Mouse (Mus musculus): ENCODE measurements at regions not wholly inside any gene's neighbourhood (a gene's known extent, or its start where the extent isn't known, plus 50 kb on each side); places are given as distances from the start of the nearest gene placed in this dataset.
"Not testable (repeated sequence)": the region's sequence is repeated elsewhere in the genome, so short reads cannot be mapped to it uniquely, and the experiment has no call there.

DNA sequence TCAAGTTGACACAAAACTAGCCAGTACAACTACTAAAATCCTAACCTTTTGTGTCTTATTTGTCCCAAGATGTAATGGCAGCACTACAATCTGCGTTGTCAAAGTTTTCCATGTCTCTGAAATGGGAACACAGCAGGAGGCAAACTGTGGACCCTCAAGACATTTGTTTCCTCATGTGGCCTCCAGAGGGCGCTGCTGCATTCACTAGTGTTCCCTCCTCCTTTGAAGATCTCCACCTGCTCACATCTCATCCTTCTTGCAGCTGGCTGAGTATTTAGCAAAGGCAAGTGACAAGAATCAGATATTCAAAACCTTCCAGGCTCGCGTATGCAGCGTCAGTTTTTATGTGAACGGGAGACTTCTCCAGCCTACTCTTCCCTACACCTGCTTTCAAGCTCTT, 663.3 kb downstream of the Dad1 start:
- not testable (repeated sequence) for H3K9me3 ChIP-seq (replicated peaks; ENCODE audit: control insufficient read depth, low read length); H3K4me3 ChIP-seq (ENCODE audit: low read depth, low read length); H3K9ac ChIP-seq (replicated peaks; ENCODE audit: low read length); ATAC-seq (replicated peaks; ENCODE audit: insufficient number of reproducible peaks, low FRiP score, low TSS enrichment, low read depth); H3K27ac ChIP-seq (replicated peaks; ENCODE audit: low read depth, low read length); H3K4me1 ChIP-seq (ENCODE audit: control insufficient read depth, insufficient read depth, low read length); H3K4me2 ChIP-seq (ENCODE audit: low read depth, low read length); H3K36me3 ChIP-seq (replicated peaks; ENCODE audit: control insufficient read depth, insufficient read depth, low read depth, low read length); H3K27me3 ChIP-seq (ENCODE audit: control insufficient read depth, insufficient read depth, low read length)
- WGBS, result 42% methylated on average over 6 of the region's 6 CpGs
- DNase-seq (ENCODE audit: low spot score), result peak; percentile 8

DNA sequence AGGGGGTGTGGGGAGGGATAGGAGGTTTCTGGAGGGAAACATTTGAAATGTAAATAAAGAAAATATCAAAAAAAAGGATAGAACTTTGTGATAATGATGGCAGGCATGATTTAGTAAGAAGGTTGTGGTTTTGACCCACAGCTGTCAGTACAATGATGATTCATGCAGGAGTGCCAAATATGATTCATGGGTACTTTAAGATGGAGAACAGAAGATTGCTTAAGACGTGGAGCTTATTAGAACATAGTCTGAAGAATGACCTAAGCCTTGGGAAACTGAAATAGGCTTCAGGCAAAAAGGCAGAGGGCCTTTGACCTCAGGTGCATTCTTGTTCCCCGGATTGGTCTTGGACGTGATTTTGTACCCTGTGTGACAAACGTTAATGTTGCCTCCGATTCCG, 671.4 kb downstream of the Dad1 start:
- H3K4me1 ChIP-seq (ENCODE audit: control insufficient read depth, insufficient read depth, low read length); H3K27ac ChIP-seq (replicated peaks; ENCODE audit: low read depth, low read length); H3K4me3 ChIP-seq (ENCODE audit: low read depth, low read length); H3K4me2 ChIP-seq (ENCODE audit: low read depth, low read length); DNase-seq (ENCODE audit: low spot score); H3K9me3 ChIP-seq (replicated peaks; ENCODE audit: control insufficient read depth, low read length); H3K27me3 ChIP-seq (ENCODE audit: control insufficient read depth, insufficient read depth, low read length); ATAC-seq (replicated peaks; ENCODE audit: insufficient number of reproducible peaks, low FRiP score, low TSS enrichment, low read depth); H3K9ac ChIP-seq (replicated peaks; ENCODE audit: low read length); H3K36me3 ChIP-seq (replicated peaks; ENCODE audit: control insufficient read depth, insufficient read depth, low read depth, low read length): not testable (repeated sequence)
- 89% methylated on average over 6 of the region's 6 CpGs for WGBS

DNA sequence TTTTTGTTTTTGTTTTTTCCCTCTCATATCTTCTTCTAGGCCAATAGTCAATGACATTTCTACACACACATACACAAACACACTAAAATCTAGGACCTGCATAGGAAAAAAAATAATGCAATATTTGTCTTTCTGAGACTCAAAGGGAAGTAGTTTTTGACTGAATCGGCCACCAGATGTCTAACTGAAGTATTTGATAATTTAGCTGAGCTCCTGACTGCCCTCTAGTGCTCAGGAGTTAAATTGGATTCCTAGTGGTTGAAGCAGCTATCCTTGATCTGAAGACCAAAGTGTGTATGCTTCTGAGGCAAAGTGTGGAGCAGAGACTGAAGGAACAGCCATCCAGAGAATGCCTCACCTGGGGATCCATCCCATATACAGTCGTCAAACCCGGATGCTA, 672.2 kb downstream of the Dad1 start:
- H3K4me3 ChIP-seq (ENCODE audit: low read depth, low read length); ATAC-seq (replicated peaks; ENCODE audit: insufficient number of reproducible peaks, low FRiP score, low TSS enrichment, low read depth); H3K27ac ChIP-seq (replicated peaks; ENCODE audit: low read depth, low read length); H3K9me3 ChIP-seq (replicated peaks; ENCODE audit: control insufficient read depth, low read length); DNase-seq (ENCODE audit: low spot score); H3K36me3 ChIP-seq (replicated peaks; ENCODE audit: control insufficient read depth, insufficient read depth, low read depth, low read length); H3K9ac ChIP-seq (replicated peaks; ENCODE audit: low read length); H3K4me2 ChIP-seq (ENCODE audit: low read depth, low read length); H3K27me3 ChIP-seq (ENCODE audit: control insufficient read depth, insufficient read depth, low read length); H3K4me1 ChIP-seq (ENCODE audit: control insufficient read depth, insufficient read depth, low read length): not testable (repeated sequence)
- 63% methylated on average over 3 of the region's 3 CpGs for WGBS

DNA sequence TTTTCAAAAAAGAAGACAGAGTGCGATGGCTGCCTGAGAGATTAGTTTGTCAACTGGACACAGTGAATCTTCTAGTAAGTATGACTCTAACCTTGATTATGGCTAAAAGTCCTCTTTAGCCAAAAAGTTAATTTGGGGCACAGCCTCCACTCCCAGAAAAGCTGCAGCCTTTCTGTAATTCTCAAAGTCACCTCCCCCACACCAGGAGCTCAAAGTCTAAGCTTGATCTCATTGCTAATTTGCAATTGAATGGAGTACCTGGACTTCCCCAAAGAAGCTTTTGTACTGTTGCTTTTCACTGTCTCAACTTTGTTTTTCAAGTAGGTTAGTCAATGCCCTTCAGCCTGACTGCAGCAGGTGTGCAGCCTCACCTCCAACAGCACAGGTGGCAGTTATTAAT, 677.0 kb downstream of the Dad1 start:
- not testable (repeated sequence) for H3K27ac ChIP-seq (replicated peaks; ENCODE audit: low read depth, low read length); DNase-seq (ENCODE audit: low spot score); H3K9me3 ChIP-seq (replicated peaks; ENCODE audit: control insufficient read depth, low read length); ATAC-seq (replicated peaks; ENCODE audit: insufficient number of reproducible peaks, low FRiP score, low TSS enrichment, low read depth); H3K36me3 ChIP-seq (replicated peaks; ENCODE audit: control insufficient read depth, insufficient read depth, low read depth, low read length); H3K4me2 ChIP-seq (ENCODE audit: low read depth, low read length); H3K9ac ChIP-seq (replicated peaks; ENCODE audit: low read length); H3K4me3 ChIP-seq (ENCODE audit: low read depth, low read length); H3K27me3 ChIP-seq (ENCODE audit: control insufficient read depth, insufficient read depth, low read length); H3K4me1 ChIP-seq (ENCODE audit: control insufficient read depth, insufficient read depth, low read length)
- 92% methylated on average over 1 of the region's 1 CpGs for WGBS

DNA sequence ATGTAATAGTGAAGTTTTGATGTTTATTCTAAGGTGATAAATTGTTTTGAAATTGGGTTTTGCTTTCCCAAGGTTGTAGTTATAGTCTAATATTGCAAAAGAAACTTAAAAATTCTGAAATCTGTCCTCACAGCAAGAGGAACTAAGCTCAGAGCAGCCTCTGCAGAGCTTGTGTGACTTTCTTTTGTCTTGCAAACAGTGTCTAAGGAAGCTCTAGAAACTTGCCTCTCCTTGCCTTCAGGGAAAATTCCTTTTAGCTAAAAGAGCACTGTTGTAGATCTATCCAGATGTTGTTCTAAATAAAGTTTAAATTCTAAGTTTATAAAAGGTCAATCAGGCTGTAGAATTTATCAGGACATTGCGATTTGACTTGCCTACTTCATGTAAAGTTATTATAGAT, 681.2 kb downstream of the Dad1 start:
- not testable (repeated sequence) for H3K9ac ChIP-seq (replicated peaks; ENCODE audit: low read length); H3K27me3 ChIP-seq (ENCODE audit: control insufficient read depth, insufficient read depth, low read length); H3K27ac ChIP-seq (replicated peaks; ENCODE audit: low read depth, low read length); H3K9me3 ChIP-seq (replicated peaks; ENCODE audit: control insufficient read depth, low read length); ATAC-seq (replicated peaks; ENCODE audit: insufficient number of reproducible peaks, low FRiP score, low TSS enrichment, low read depth); H3K36me3 ChIP-seq (replicated peaks; ENCODE audit: control insufficient read depth, insufficient read depth, low read depth, low read length); H3K4me2 ChIP-seq (ENCODE audit: low read depth, low read length); H3K4me3 ChIP-seq (ENCODE audit: low read depth, low read length); H3K4me1 ChIP-seq (ENCODE audit: control insufficient read depth, insufficient read depth, low read length); DNase-seq (ENCODE audit: low spot score)
- WGBS, result 82% methylated on average over 1 of the region's 1 CpGs

DNA sequence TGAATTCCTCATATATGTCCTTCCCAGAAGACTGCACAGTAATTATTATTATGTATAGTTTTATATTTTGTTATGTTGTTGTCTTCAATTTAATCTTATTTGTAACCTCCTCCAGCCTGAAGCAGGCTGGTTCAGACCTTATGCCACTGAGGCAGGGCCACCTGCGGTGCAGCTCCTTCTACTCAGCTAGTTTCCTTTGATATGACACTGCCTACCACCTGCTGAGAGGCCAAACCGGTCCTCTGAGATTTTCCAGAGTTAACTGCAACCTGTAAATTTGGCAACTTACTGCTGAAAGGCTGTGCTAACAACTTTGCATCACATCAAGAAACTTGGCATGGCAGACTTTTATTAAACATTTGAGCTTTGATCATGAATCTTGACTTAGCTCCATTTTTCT, 691.3 kb downstream of the Dad1 start:
- H3K27me3 ChIP-seq (ENCODE audit: control insufficient read depth, insufficient read depth, low read length), result no peaks in the 10 kb centered on the region
- H3K9ac ChIP-seq (replicated peaks; ENCODE audit: low read length), result no peak overlapping the region
- H3K9me3 ChIP-seq (replicated peaks; ENCODE audit: control insufficient read depth, low read length), result no peaks in the 10 kb centered on the region
- no peak for DNase-seq (ENCODE audit: low spot score)
- no peaks in the 10 kb centered on the region for H3K4me1 ChIP-seq (ENCODE audit: control insufficient read depth, insufficient read depth, low read length)
- H3K4me2 ChIP-seq (ENCODE audit: low read depth, low read length), result no peak overlapping the region
- no peaks in the 10 kb centered on the region for H3K36me3 ChIP-seq (replicated peaks; ENCODE audit: control insufficient read depth, insufficient read depth, low read depth, low read length)
- H3K27ac ChIP-seq (replicated peaks; ENCODE audit: low read depth, low read length), result no peak overlapping the region
- no peak for ATAC-seq (replicated peaks; ENCODE audit: insufficient number of reproducible peaks, low FRiP score, low TSS enrichment, low read depth)
- no peak overlapping the region for H3K4me3 ChIP-seq (ENCODE audit: low read depth, low read length)
- 49% methylated on average over 2 of the region's 2 CpGs for WGBS

DNA sequence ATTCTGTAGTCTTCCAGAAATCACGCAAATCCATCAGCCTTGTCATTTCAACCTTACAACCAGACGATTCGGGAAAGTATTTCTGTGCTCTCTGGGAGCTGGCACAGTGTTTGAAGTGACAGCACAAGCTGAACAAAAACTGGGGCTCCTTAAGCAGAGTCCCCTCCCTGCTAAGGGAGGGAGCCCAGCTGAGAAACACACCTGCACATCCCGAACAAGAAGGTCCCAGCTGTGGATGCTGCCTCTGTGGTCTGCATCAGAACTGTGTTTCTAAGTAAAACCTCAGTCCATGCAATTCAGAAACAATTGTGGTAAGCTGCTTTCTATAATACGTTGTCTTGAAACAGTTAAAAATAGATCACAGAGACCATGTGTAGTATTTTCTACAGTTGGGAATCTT, 693.8 kb downstream of the Dad1 start:
- DNase-seq (ENCODE audit: low spot score); H3K4me3 ChIP-seq (ENCODE audit: low read depth, low read length); H3K27me3 ChIP-seq (ENCODE audit: control insufficient read depth, insufficient read depth, low read length); H3K27ac ChIP-seq (replicated peaks; ENCODE audit: low read depth, low read length); ATAC-seq (replicated peaks; ENCODE audit: insufficient number of reproducible peaks, low FRiP score, low TSS enrichment, low read depth); H3K36me3 ChIP-seq (replicated peaks; ENCODE audit: control insufficient read depth, insufficient read depth, low read depth, low read length); H3K4me1 ChIP-seq (ENCODE audit: control insufficient read depth, insufficient read depth, low read length); H3K9ac ChIP-seq (replicated peaks; ENCODE audit: low read length); H3K9me3 ChIP-seq (replicated peaks; ENCODE audit: control insufficient read depth, low read length); H3K4me2 ChIP-seq (ENCODE audit: low read depth, low read length): not testable (repeated sequence)
- 83% methylated on average over 5 of the region's 5 CpGs for WGBS

DNA sequence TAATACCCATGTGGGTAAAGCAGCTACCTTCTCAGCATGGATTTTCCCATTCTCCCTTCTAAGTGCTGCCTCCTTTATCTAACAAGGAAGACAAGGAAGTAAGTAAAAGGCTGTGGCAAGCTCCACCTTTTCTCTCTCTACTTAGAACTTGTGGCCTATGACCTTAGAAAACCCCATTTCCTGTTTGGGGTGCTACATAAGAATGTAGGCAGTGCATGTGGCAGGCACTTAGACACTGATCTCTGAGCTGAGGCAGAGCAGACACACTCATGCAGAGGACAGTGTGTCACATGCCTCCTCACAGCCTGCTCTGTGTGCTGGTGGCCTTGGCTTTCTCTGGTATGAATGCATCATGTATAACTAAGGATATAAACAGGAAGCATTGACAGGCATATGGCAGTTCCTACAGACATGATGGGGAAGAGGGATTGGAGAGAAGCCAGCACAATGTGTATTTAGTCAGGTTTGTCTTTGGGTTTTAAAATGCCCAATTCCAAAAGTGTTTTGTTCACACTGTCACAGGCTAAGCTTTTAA, 694.5 kb downstream of the Dad1 start:
- not testable (repeated sequence) for H3K27ac ChIP-seq (replicated peaks; ENCODE audit: low read depth, low read length); H3K4me1 ChIP-seq (ENCODE audit: control insufficient read depth, insufficient read depth, low read length); DNase-seq (ENCODE audit: low spot score); H3K4me2 ChIP-seq (ENCODE audit: low read depth, low read length); H3K27me3 ChIP-seq (ENCODE audit: control insufficient read depth, insufficient read depth, low read length); H3K36me3 ChIP-seq (replicated peaks; ENCODE audit: control insufficient read depth, insufficient read depth, low read depth, low read length); H3K9ac ChIP-seq (replicated peaks; ENCODE audit: low read length); H3K9me3 ChIP-seq (replicated peaks; ENCODE audit: control insufficient read depth, low read length); ATAC-seq (replicated peaks; ENCODE audit: insufficient number of reproducible peaks, low FRiP score, low TSS enrichment, low read depth); H3K4me3 ChIP-seq (ENCODE audit: low read depth, low read length)

All from embryonic facial prominence, embryonic 11.5 days (tissue).